Mouse (Mus musculus) lung, postnatal 0 days (tissue): Measurements from ENCODE around the gene Dph3. TPM values are rescaled to one million over a fixed set of nuclear protein-coding genes. Genes with fewer than 3 reads are reported as not detected.

Experiments
- ATAC-seq: fragments of 200-750 bp; cut with Nextera tagmentation; 2 replicates; pipeline ENCODE4 v1.8.0; 2017; ENCODE audit warnings: moderate library complexity
- DNase-seq: peaks from one replicate; pipeline ENCODE4 v3.0.0-alpha.2; 2016; ENCODE audit warnings: low spot score
- H3K27ac ChIP-seq: fragments of 300-500 bp; sonication (generic); 2 replicates; pipeline ENCODE4 v1.5.1; 2014; ENCODE audit warnings: antibody characterized with exemption, mild to moderate bottlenecking, low read length, mixed read lengths
- H3K27me3 ChIP-seq: fragments of 300-500 bp; sonication (generic); replicated peaks from 2 replicates; pipeline ENCODE4 v1.6.1; 2014; ENCODE audit warnings: low read length, mixed read lengths; ENCODE audit not compliant: insufficient read depth
- H3K36me3 ChIP-seq: fragments of 300-500 bp; sonication (generic); 2 replicates; pipeline ENCODE4 v1.6.1; 2014; ENCODE audit warnings: low read length, mixed read lengths; ENCODE audit not compliant: insufficient read depth
- H3K4me1 ChIP-seq: fragments of 300-500 bp; sonication (generic); 2 replicates; pipeline ENCODE4 v1.6.1; 2014; ENCODE audit warnings: antibody characterized with exemption, low read depth, low read length, mixed read lengths; ENCODE audit not compliant: insufficient read depth
- H3K4me2 ChIP-seq: fragments of 300-500 bp; sonication (generic); replicated peaks from 2 replicates; pipeline ENCODE4 v1.6.1; 2014; ENCODE audit warnings: low read depth, mild to moderate bottlenecking, low read length, moderate library complexity, mixed read lengths
- H3K4me3 ChIP-seq: fragments of 300-500 bp; sonication (generic); 2 replicates; pipeline ENCODE4 v1.5.1; 2014; ENCODE audit warnings: low read depth, low read length
- H3K9ac ChIP-seq: fragments of 300-500 bp; sonication (generic); replicated peaks from 2 replicates; pipeline ENCODE4 v1.6.1; 2014; ENCODE audit warnings: low read depth, mild to moderate bottlenecking
- H3K9me3 ChIP-seq: fragments of 300-500 bp; sonication (generic); 2 replicates; pipeline ENCODE4 v1.6.1; 2016; ENCODE audit warnings: low read length, mixed read lengths
- CTCF ChIP-seq: IDR thresholded peaks from 2 replicates; pipeline ENCODE4 v1.5.1; 2016; ENCODE audit warnings: antibody characterized with exemption, mild to moderate bottlenecking
- EP300 ChIP-seq: IDR thresholded peaks from 2 replicates; pipeline ENCODE4 v1.6.1; 2016; ENCODE audit warnings: antibody characterized with exemption, mild to moderate bottlenecking, control low read depth
- WGBS: fragments of 180-500 bp; shearing (Covaris S2); extraction: QIAGEN DNeasy Blood & Tissue Kit; methylation state at CpG from one replicate; pipeline ENCODE4 v1.1.7; 2014; 5-methylcytosine and 5-hydroxymethylcytosine counted together
- polyA plus RNA-seq: library from polyadenylated mRNA; unstranded; fragments of >200 nt; fragmentation: Nextera tagmentation; extraction: Ambion mirVana; gene quantifications from 2 replicates; pipeline ENCODE4 v1.2.1, GENCODE M21; 2015

Gene Dph3
- polyA plus RNA-seq, 1 experiment from 2014 or later: 81.6 TPM

GRCm38 (mm10) chr14:32046357-32046756 is 39.2 kb downstream of the Dph3 start:
- Histone ChIP-seq H3K27ac (no peak overlapping the region), H3K4me1 (no peaks in the 10 kb centered on the region), H3K9ac (no peak overlapping the region), H3K36me3 (no peaks in the 10 kb centered on the region), H3K9me3 (no peaks in the 10 kb centered on the region), H3K4me2 (no peak overlapping the region), H3K27me3 (no peaks in the 10 kb centered on the region), H3K4me3 (no peak overlapping the region)
- 70% methylated on average over 8 of the region's 8 CpGs for WGBS
- DNase-seq: no peak
- no peak for TF ChIP-seq EP300
- no peak for TF ChIP-seq CTCF
- no peak for ATAC-seq

GRCm38 (mm10) chr14:32042108-32042507 is 43.4 kb downstream of the Dph3 start:
- Histone ChIP-seq H3K4me2 (no peak overlapping the region), H3K27ac (no peak overlapping the region), H3K27me3 (no peaks in the 10 kb centered on the region), H3K4me3 (no peak overlapping the region), H3K4me1 (no peaks in the 10 kb centered on the region), H3K36me3 (no peaks in the 10 kb centered on the region), H3K9me3 (no peaks in the 10 kb centered on the region), H3K9ac (no peak overlapping the region)
- no peak for ATAC-seq
- 28% methylated on average over 5 of the region's 5 CpGs for WGBS
- TF ChIP-seq EP300 (no peak), CTCF (no peak)
- DNase-seq: no peak

- 81% methylated on average over 8 of the region's 8 CpGs for WGBS
- no peaks in the 10 kb centered on the region for H3K4me1 ChIP-seq
- H3K27ac ChIP-seq: no peak overlapping the region
- no peak overlapping the region for H3K4me2 ChIP-seq
- H3K27me3 ChIP-seq: no peaks in the 10 kb centered on the region
- ATAC-seq (no peak; the same call in 1 of the 2 replicates), DNase-seq (no peak)
- TF ChIP-seq EP300 (no peak), CTCF (no peak)
- no peaks in the 10 kb centered on the region for H3K36me3 ChIP-seq
- no peaks in the 10 kb centered on the region for H3K9me3 ChIP-seq
- H3K9ac ChIP-seq: no peak overlapping the region
- no peak overlapping the region for H3K4me3 ChIP-seq
These were observed 47.8 kb downstream of the Dph3 start for GRCm38 (mm10) chr14:32037661-32038252.

- no peak for TF ChIP-seq CTCF
- TF ChIP-seq EP300: no peak
- WGBS: 59% methylated on average over 5 of the region's 5 CpGs
These were observed 49.0 kb downstream of the Dph3 start for GRCm38 (mm10) chr14:32036482-32036881.

GRCm38 (mm10) chr14:32032522-32032921 is 53.0 kb downstream of the Dph3 start:
- no peaks in the 10 kb centered on the region for H3K9me3 ChIP-seq
- H3K36me3 ChIP-seq: no peaks in the 10 kb centered on the region
- no peak overlapping the region for H3K9ac ChIP-seq
- whole genome bisulfite sequencing: 7% methylated on average over 4 of the region's 4 CpGs
- H3K4me3 ChIP-seq: no peak overlapping the region
- DNase-seq (peak; percentile 84), ATAC-seq (peak; percentile 53)
- no peaks in the 10 kb centered on the region for H3K27me3 ChIP-seq
- no peak; the same call in 1 of the 2 replicates for TF ChIP-seq EP300
- TF ChIP-seq CTCF: peak; percentile 95
- H3K4me2 ChIP-seq: no peak overlapping the region
- H3K4me1 ChIP-seq: no peaks in the 10 kb centered on the region
- H3K27ac ChIP-seq: no peak overlapping the region

More at GRCm38 (mm10) chr14:32036482-32036881, 49.0 kb downstream of the Dph3 start:
- Histone ChIP-seq H3K4me2 (no peak overlapping the region), H3K36me3 (no peaks in the 10 kb centered on the region), H3K27me3 (no peaks in the 10 kb centered on the region), H3K4me3 (no peak overlapping the region), H3K27ac (no peak overlapping the region), H3K9ac (no peak overlapping the region), H3K4me1 (no peaks in the 10 kb centered on the region), H3K9me3 (no peaks in the 10 kb centered on the region)
- DNase-seq (no peak), ATAC-seq (no peak)

Other genes starting within 250 kb of the Dph3 start
- gene Galnt15, start 56.7 kb downstream of the Dph3 start, polyA plus RNA-seq: 0.44 and 0.73 TPM in 2 replicates
- 9.1 and 12.1 TPM in 2 replicates for gene Oxnad1, start 355 bp downstream of the Dph3 start, polyA plus RNA-seq
- gene Msmb, start 56.3 kb upstream of the Dph3 start, polyA plus RNA-seq: not detected in 2 replicates
- 73.5 and 76.5 TPM in 2 replicates for gene Ncoa4, start 74.1 kb upstream of the Dph3 start, polyA plus RNA-seq
- 151 and 160 TPM in 2 replicates for gene Timm23, start 116.2 kb upstream of the Dph3 start, polyA plus RNA-seq
- gene Parg, start 116.2 kb upstream of the Dph3 start, polyA plus RNA-seq: 16.5 and 20.2 TPM in 2 replicates
- 1.1 and 1.2 TPM in 2 replicates for gene Ogdhl, start 236.3 kb upstream of the Dph3 start, polyA plus RNA-seq